Mouse (Mus musculus): ENCODE data around the gene Olfr229. TPM values are rescaled to one million over a fixed set of nuclear protein-coding genes. Genes with fewer than 3 reads are reported as not detected.
"Not testable (repeated sequence)": the region's sequence is repeated elsewhere in the genome, so short reads cannot be mapped to it uniquely, and the experiment has no call there.

Olfr229 gene
- total RNA-seq (2021), result not detected

DNA sequence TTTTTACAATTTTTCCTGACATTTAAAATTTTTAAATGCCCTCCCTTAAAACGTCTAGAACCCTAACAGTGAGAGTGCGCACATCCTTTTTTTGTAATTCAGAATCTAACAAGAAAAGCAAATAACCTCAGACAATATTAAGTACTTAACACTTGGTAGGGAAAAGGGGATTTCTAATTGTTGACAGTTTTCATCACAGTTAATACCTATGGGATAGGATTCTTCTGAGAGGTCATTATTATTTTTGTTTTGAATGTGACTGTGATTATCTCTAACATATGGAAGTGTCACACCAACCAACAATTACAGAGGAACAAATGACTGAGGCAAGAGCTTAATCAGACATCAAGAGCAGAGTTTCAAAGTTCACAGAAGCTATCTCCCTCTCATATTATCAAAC is at the start of gene Olfr229:
TSS of gene Olfr229 (plus strand) at position 301 of the 400 bp plus-strand sequence.
- intact Hi-C loops (cut with DNase I), result no loop called here
- DNase-seq, result no peak

DNA sequence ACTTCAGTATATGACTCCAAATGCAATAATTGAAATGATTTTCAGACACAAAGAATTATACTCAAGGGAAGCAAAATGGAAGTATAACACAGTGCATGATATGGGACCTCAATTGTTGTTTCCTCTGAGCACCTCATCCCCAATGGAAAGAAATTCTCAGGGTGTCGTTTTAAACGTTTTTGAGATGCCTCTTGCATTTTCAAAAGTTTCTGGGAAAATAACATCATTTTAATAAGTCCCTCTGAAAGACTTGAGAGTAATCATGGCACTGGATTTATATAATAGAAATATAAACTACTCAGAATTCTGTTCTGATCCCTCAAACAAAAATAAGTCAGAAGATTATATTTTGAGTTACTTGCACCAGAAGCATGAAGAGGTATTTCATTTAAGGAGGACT is 41.0 kb upstream of the Olfr229 start, which contains the start of gene Olfr972:
TSS of gene Olfr972 (plus strand) at position 301 of the 400 bp plus-strand sequence.
- intact Hi-C loops (cut with DNase I), result no loop called here
- no peak for DNase-seq

DNA sequence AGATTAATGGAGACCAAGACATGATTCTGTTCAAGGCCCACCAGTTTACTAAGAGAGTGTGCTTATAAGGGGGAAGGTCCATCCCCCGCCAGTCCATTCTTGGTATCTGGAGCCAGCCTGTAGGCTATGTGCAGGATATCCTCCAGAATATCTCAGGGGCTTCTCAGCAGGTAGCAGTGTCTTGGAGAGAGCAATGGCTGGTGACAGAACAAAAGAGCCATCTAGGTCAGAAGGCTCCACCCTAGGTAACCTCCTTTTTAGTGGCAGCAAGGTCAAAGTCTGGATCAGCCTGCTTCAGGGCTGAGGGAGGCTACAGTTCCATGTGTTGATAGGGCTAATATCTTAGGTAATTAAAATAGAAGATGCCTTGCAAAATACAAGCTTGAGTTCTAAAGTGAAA is 35.1 kb upstream of the Olfr229 start:
- DNase-seq; intact Hi-C loops (cut with DNase I): not testable (repeated sequence)

DNA sequence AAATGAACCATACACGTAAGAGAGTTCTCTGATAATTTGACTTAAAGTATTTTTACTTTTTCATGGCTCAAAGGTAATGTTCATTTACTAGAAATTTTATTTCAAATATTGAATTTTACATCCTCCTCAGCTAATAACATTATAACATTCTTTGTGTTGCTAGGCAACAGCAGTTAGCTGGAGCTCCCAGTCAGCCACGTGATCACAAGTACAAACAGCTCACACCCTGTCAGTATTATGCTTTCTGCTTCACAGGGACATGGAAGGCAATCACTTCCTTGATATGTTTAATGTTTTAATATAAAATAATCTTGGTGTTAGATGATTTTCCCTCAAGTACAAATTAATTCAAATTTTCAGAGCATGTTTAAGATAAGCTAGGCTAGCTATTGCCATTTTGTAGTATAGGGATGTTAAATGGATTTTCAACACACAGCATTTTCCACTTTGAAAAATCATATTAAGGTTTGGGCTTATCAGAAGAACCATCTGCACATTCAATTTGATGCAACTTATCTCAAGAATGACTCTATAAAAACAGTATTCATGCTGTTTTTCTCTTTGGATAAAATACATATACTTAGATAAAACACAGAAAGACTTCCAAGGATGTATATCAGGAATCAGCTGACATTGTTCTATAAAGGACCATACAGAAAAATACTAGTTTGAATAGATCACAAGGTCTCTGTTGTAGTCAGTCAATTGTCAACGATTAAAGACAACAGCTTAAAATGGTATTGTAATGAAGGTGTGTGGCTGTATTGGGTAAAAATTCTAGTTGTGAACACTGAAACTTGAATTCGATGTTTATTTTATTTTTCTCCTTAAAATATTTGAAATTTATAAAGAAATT is 29.4 kb upstream of the Olfr229 start:
- DNase-seq; intact Hi-C loops (cut with DNase I): not testable (repeated sequence)

- intact Hi-C loops (cut with DNase I), result no loop called here
- DNase-seq, result no peak
Observed at GRCm38 (mm10) chr9:39905106-39905505, 2.0 kb upstream of the Olfr229 start.

GRCm38 (mm10) chr9:39909939-39910338 is 2.8 kb downstream of the Olfr229 start:
- no peak for DNase-seq
- intact Hi-C loops (cut with DNase I), result no loop called here

DNA sequence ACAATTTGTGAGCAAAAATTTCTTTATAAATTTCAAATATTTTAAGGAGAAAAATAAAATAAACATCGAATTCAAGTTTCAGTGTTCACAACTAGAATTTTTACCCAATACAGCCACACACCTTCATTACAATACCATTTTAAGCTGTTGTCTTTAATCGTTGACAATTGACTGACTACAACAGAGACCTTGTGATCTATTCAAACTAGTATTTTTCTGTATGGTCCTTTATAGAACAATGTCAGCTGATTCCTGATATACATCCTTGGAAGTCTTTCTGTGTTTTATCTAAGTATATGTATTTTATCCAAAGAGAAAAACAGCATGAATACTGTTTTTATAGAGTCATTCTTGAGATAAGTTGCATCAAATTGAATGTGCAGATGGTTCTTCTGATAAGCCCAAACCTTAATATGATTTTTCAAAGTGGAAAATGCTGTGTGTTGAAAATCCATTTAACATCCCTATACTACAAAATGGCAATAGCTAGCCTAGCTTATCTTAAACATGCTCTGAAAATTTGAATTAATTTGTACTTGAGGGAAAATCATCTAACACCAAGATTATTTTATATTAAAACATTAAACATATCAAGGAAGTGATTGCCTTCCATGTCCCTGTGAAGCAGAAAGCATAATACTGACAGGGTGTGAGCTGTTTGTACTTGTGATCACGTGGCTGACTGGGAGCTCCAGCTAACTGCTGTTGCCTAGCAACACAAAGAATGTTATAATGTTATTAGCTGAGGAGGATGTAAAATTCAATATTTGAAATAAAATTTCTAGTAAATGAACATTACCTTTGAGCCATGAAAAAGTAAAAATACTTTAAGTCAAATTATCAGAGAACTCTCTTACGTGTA is 21.1 kb downstream of the Olfr229 start:
- intact Hi-C loops (cut with DNase I); DNase-seq: not testable (repeated sequence)

DNA sequence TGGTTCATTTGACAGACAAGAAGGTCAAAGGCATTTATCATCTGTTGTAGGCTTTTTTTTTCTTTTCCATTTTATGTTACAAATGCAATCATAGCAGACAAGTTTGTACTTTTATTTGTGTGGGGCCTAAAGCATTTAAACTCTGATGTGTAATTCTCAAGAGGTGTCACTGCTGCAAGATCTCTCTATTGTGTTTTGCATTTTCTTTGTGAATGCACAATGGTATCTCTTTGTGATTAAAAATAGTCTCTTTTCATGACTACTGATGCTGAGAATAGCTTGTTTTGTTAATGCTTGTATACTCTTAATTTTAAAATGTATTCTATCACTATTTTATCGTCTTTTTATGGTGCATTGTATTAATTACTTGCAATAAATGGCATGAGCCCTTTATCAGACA is 21.7 kb downstream of the Olfr229 start:
- intact Hi-C loops (cut with DNase I); DNase-seq: not testable (repeated sequence)

DNA sequence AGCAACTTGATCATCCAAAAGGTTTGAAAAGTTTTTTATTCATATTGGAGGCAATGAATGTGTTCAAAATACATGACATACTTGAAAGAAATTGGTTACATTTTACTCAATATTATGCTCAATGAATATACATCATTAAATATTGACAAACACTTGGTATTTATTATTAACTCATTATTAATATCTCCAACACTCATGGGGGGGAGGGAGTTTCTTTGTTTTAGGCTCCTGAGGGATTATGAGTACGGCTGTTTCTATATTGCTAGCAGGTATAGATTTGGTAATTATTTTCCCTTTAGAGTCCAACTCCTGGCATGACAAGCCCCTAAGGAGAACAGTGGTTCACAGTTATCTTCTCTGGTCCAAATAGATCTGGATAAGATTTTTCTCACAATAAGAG is 30.1 kb downstream of the Olfr229 start, which contains the start of gene Olfr974:
TSS of gene Olfr974 (plus strand) at position 301 of the 400 bp plus-strand sequence.
- DNase-seq, result no peak
- intact Hi-C loops (cut with DNase I), result no loop called here

DNA sequence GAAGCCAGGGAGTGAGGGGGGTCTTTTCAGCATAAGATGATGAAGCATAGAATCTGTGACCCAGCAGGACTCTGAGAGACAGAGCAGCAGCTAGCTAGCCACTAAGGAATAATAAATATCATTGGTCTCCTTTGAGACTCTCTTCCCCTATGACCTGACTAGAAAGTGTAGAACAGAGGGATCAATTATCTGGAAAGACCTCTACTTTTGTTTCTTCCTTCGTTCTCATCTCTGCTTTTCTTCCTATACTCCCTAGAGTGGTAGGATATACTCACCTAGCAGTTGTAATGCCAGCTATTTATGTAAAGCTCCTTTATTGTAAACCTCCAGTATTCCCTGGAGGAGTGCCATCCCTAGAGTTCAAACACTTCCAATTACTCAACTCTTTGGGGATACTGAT is 44.8 kb downstream of the Olfr229 start, which contains the start of gene Olfr975:
TSS of gene Olfr975 (minus strand) at position 101 of the 400 bp plus-strand sequence.
- no peak for DNase-seq
- intact Hi-C loops (cut with DNase I), result no loop called here

- intact Hi-C loops (cut with DNase I); DNase-seq: not testable (repeated sequence)
Observed at GRCm38 (mm10) chr9:39961033-39961432, 53.9 kb downstream of the Olfr229 start, which contains the start of gene Olfr976. Gene Olfr976, minus strand, starts transcription at chr9:39961133.

Other genes with a start within 250 kb of the Olfr229 start
- not detected for gene Olfr963, start 240.1 kb upstream of the Olfr229 start, total RNA-seq (2021)
- gene Olfr149, start 200.2 kb upstream of the Olfr229 start, total RNA-seq (2021), result not detected
- gene Olfr965, start 196.0 kb upstream of the Olfr229 start, total RNA-seq (2021), result not detected
- gene Olfr150, start 176.4 kb upstream of the Olfr229 start, total RNA-seq (2021), result not detected
- not detected for gene Olfr967, start 161.1 kb upstream of the Olfr229 start, total RNA-seq (2021)
- not detected for gene Olfr968, start 124.1 kb upstream of the Olfr229 start, total RNA-seq (2021)
- not detected for gene Olfr969, start 116.4 kb upstream of the Olfr229 start, total RNA-seq (2021)
- not detected for gene Olfr970, start 98.5 kb upstream of the Olfr229 start, total RNA-seq (2021)
- not detected for gene Olfr971, start 70.5 kb upstream of the Olfr229 start, total RNA-seq (2021)
- not detected for gene Olfr972, start 40.9 kb upstream of the Olfr229 start, total RNA-seq (2021)
- gene Olfr974, start 30.2 kb downstream of the Olfr229 start, total RNA-seq (2021), result not detected
- gene Olfr975, start 44.7 kb downstream of the Olfr229 start, total RNA-seq (2021), result under 1 TPM in 1 of 2 experiments, not detected in 1; 0.12 TPM
- not detected for gene Olfr976, start 53.8 kb downstream of the Olfr229 start, total RNA-seq (2021)
- gene Olfr978, start 84.8 kb downstream of the Olfr229 start, total RNA-seq (2021), result not detected
- not detected for gene Olfr979, start 96.1 kb downstream of the Olfr229 start, total RNA-seq (2021)
- not detected for gene Olfr980, start 102.2 kb downstream of the Olfr229 start, total RNA-seq (2021)
- gene Olfr981, start 114.1 kb downstream of the Olfr229 start, total RNA-seq (2021), result not detected
- gene Olfr982, start 166.5 kb downstream of the Olfr229 start, total RNA-seq (2021), result not detected
- not detected for gene Olfr983, start 186.3 kb downstream of the Olfr229 start, total RNA-seq (2021)
- not detected for gene Olfr984, start 206.9 kb downstream of the Olfr229 start, total RNA-seq (2021)
- gene Olfr985, start 222.8 kb downstream of the Olfr229 start, total RNA-seq (2021), result not detected
- gene Tmem225, start 240.8 kb downstream of the Olfr229 start, total RNA-seq (2021), result not detected

Measured in left cerebral cortex, postnatal 4 days (tissue).